Mouse (Mus musculus) 416B (cell line): ENCODE measurements around the gene Cdk18.

ENCODE experiments used
- DNase-seq: peaks from one replicate; pipeline ENCODE4 v3.0.0; 2011; ENCODE audit warnings: low read depth

Gene Cdk18

GRCm38 (mm10) chr1:132150171-132150570 lies 10.7 kb upstream of the Cdk18 start:
- DNase-seq: peak; percentile 90

GRCm38 (mm10) chr1:132149410-132149809 lies 9.9 kb upstream of the Cdk18 start:
- peak; percentile 70 for DNase-seq

- peak; percentile 76 for DNase-seq
These were observed 6.6 kb upstream of the Cdk18 start for GRCm38 (mm10) chr1:132145973-132146685.

GRCm38 (mm10) chr1:132144837-132145236 lies 5.4 kb upstream of the Cdk18 start:
- DNase-seq: no peak

GRCm38 (mm10) chr1:132144223-132144622 lies 4.7 kb upstream of the Cdk18 start:
- no peak for DNase-seq

- no peak for DNase-seq
These were observed 4.2 kb upstream of the Cdk18 start for GRCm38 (mm10) chr1:132143730-132144129.

GRCm38 (mm10) chr1:132143079-132143478 lies 3.6 kb upstream of the Cdk18 start:
- peak; percentile 91 for DNase-seq

- no peak for DNase-seq
These were observed 2.3 kb upstream of the Cdk18 start for GRCm38 (mm10) chr1:132141753-132142152.

GRCm38 (mm10) chr1:132141166-132141565 lies 1.7 kb upstream of the Cdk18 start:
- DNase-seq: no peak

- no peak for DNase-seq
These were observed 1.1 kb upstream of the Cdk18 start for GRCm38 (mm10) chr1:132140574-132140973.

GRCm38 (mm10) chr1:132140171-132140570 lies 687 bp upstream of the Cdk18 start:
- DNase-seq: peak; percentile 76

GRCm38 (mm10) chr1:132138576-132139415 lies 688 bp downstream of the Cdk18 start:
- no peak for DNase-seq

- no peak for DNase-seq
These were observed 1.4 kb downstream of the Cdk18 start for GRCm38 (mm10) chr1:132137935-132138575.

- DNase-seq: no peak
These were observed 2.6 kb downstream of the Cdk18 start for GRCm38 (mm10) chr1:132136847-132137246.

GRCm38 (mm10) chr1:132135631-132136030 lies 3.9 kb downstream of the Cdk18 start:
- DNase-seq: no peak

- DNase-seq: no peak
These were observed 11.2 kb downstream of the Cdk18 start for GRCm38 (mm10) chr1:132128311-132128710.

- DNase-seq: peak; percentile 65
These were observed 13.6 kb downstream of the Cdk18 start for GRCm38 (mm10) chr1:132125803-132126405.

GRCm38 (mm10) chr1:132125249-132125648 lies 14.2 kb downstream of the Cdk18 start:
- no peak for DNase-seq

- DNase-seq: no peak
These were observed 16.0 kb downstream of the Cdk18 start for GRCm38 (mm10) chr1:132123420-132124014.

GRCm38 (mm10) chr1:132121895-132122294 lies 17.6 kb downstream of the Cdk18 start:
- no peak for DNase-seq

GRCm38 (mm10) chr1:132121236-132121635 lies 18.2 kb downstream of the Cdk18 start:
- peak; percentile 86 for DNase-seq

GRCm38 (mm10) chr1:132116606-132117005 lies 22.9 kb downstream of the Cdk18 start:
- peak; percentile 58 for DNase-seq
